Mouse (Mus musculus): ENCODE measurements around the gene Tpx2. TPM values are rescaled to one million over a fixed set of nuclear protein-coding genes. Genes with fewer than 3 reads are reported as not detected.

Tpx2 gene
- polyA plus RNA-seq, 1 experiment from 2014 or later: 59.8 TPM

- ATAC-seq (ENCODE audit: low read depth) (peak; percentile 84), DNase-seq (peak; percentile 80)
- Histone ChIP-seq H3K4me1 (replicated peaks) (peaks cover 99% of the 10 kb centered on the region), H3K27ac (peak overlapping the region; percentile 100), H3K9ac (peak overlapping the region; percentile 75), H3K4me3 (replicated peaks) (peak overlapping the region; percentile 27), H3K27me3 (no peaks in the 10 kb centered on the region), H3K36me3 (peaks cover 25% of the 10 kb centered on the region), H3K4me2 (peak overlapping the region; percentile 66), H3K9me3 (replicated peaks) (no peaks in the 10 kb centered on the region)
- 52% methylated on average over 3 of the region's 3 CpGs for WGBS (ENCODE audit: insufficient replicate concordance)
Observed at GRCm38 (mm10) chr2:152811336-152812165, 36.2 kb upstream of the Tpx2 start.

- Histone ChIP-seq H3K27me3 (no peaks in the 10 kb centered on the region), H3K9me3 (replicated peaks) (no peaks in the 10 kb centered on the region), H3K4me3 (replicated peaks) (no peak overlapping the region), H3K4me2 (peak overlapping the region; percentile 66), H3K36me3 (peaks cover 22% of the 10 kb centered on the region), H3K4me1 (replicated peaks) (peaks cover 100% of the 10 kb centered on the region), H3K27ac (peak overlapping the region; percentile 100), H3K9ac (peak overlapping the region; percentile 75)
- WGBS (ENCODE audit: insufficient replicate concordance): 88% methylated on average over 1 of the region's 1 CpGs
- no peak for DNase-seq
- ATAC-seq (ENCODE audit: low read depth): no peak
Observed at GRCm38 (mm10) chr2:152813232-152813631, 34.5 kb upstream of the Tpx2 start.

GRCm38 (mm10) chr2:152814213-152814874 is 33.4 kb upstream of the Tpx2 start:
- peak; percentile 78 for ATAC-seq (ENCODE audit: low read depth)
- 9% methylated on average over 6 of the region's 6 CpGs for WGBS (ENCODE audit: insufficient replicate concordance)
- Histone ChIP-seq H3K9me3 (replicated peaks) (no peaks in the 10 kb centered on the region), H3K27ac (peak overlapping the region; percentile 100), H3K4me1 (replicated peaks) (peaks cover 100% of the 10 kb centered on the region), H3K27me3 (no peaks in the 10 kb centered on the region), H3K36me3 (peaks cover 32% of the 10 kb centered on the region), H3K9ac (peak overlapping the region; percentile 76), H3K4me3 (replicated peaks) (peak overlapping the region; percentile 21; the same call in 1 of the 2 replicates), H3K4me2 (peak overlapping the region; percentile 66)
- DNase-seq: peak; percentile 77

- H3K4me1 ChIP-seq (replicated peaks): peaks cover 100% of the 10 kb centered on the region
- H3K9me3 ChIP-seq (replicated peaks): no peaks in the 10 kb centered on the region
- H3K27me3 ChIP-seq: no peaks in the 10 kb centered on the region
- peak overlapping the region; percentile 76 for H3K9ac ChIP-seq
- peak overlapping the region; percentile 100 for H3K27ac ChIP-seq
- peak overlapping the region; percentile 38 for H3K4me3 ChIP-seq (replicated peaks)
- 50% methylated on average over 7 of the region's 7 CpGs for WGBS (ENCODE audit: insufficient replicate concordance)
- ATAC-seq (ENCODE audit: low read depth) (peak; percentile 57), DNase-seq (peak; percentile 75)
- peak overlapping the region; percentile 64 for H3K4me2 ChIP-seq
- peaks cover 44% of the 10 kb centered on the region for H3K36me3 ChIP-seq
Observed at GRCm38 (mm10) chr2:152815879-152816656, 31.7 kb upstream of the Tpx2 start.

- Histone ChIP-seq H3K36me3 (peaks cover 51% of the 10 kb centered on the region), H3K27ac (peak overlapping the region; percentile 100), H3K4me3 (replicated peaks) (peak overlapping the region; percentile 38), H3K27me3 (no peaks in the 10 kb centered on the region), H3K9me3 (replicated peaks) (no peaks in the 10 kb centered on the region), H3K9ac (peak overlapping the region; percentile 76), H3K4me1 (replicated peaks) (peaks cover 100% of the 10 kb centered on the region), H3K4me2 (peak overlapping the region; percentile 64)
- DNase-seq (no peak), ATAC-seq (ENCODE audit: low read depth) (no peak)
- WGBS (ENCODE audit: insufficient replicate concordance): 84% methylated on average over 3 of the region's 3 CpGs
Observed at GRCm38 (mm10) chr2:152816657-152817348, 31.0 kb upstream of the Tpx2 start.

- Histone ChIP-seq H3K9me3 (replicated peaks) (no peaks in the 10 kb centered on the region), H3K4me1 (replicated peaks) (peaks cover 100% of the 10 kb centered on the region), H3K4me3 (replicated peaks) (peak overlapping the region; percentile 38), H3K27me3 (no peaks in the 10 kb centered on the region), H3K4me2 (peak overlapping the region; percentile 64), H3K27ac (peak overlapping the region; percentile 100), H3K9ac (peak overlapping the region; percentile 76), H3K36me3 (peaks cover 59% of the 10 kb centered on the region)
- ATAC-seq (ENCODE audit: low read depth) (peak; percentile 78), DNase-seq (peak; percentile 65)
- 22% methylated on average over 6 of the region's 6 CpGs for WGBS (ENCODE audit: insufficient replicate concordance)
Observed at GRCm38 (mm10) chr2:152817596-152818291, 30.0 kb upstream of the Tpx2 start.

GRCm38 (mm10) chr2:152818679-152819078 is 29.1 kb upstream of the Tpx2 start:
- H3K4me3 ChIP-seq (replicated peaks): no peak overlapping the region
- no peak for DNase-seq
- no peaks in the 10 kb centered on the region for H3K9me3 ChIP-seq (replicated peaks)
- peak overlapping the region; percentile 76 for H3K9ac ChIP-seq
- no peaks in the 10 kb centered on the region for H3K27me3 ChIP-seq
- H3K36me3 ChIP-seq: peaks cover 55% of the 10 kb centered on the region
- H3K4me2 ChIP-seq: peak overlapping the region; percentile 64
- 82% methylated on average over 5 of the region's 5 CpGs for WGBS (ENCODE audit: insufficient replicate concordance)
- peak overlapping the region; percentile 100 for H3K27ac ChIP-seq
- no peak for ATAC-seq (ENCODE audit: low read depth)
- H3K4me1 ChIP-seq (replicated peaks): peaks cover 97% of the 10 kb centered on the region

- H3K9ac ChIP-seq: peak overlapping the region; percentile 76
- H3K4me2 ChIP-seq: peak overlapping the region; percentile 64
- ATAC-seq (ENCODE audit: low read depth) (no peak), DNase-seq (no peak)
- H3K36me3 ChIP-seq: peaks cover 59% of the 10 kb centered on the region
- WGBS (ENCODE audit: insufficient replicate concordance): 91% methylated on average over 3 of the region's 3 CpGs
- H3K4me1 ChIP-seq (replicated peaks): peaks cover 97% of the 10 kb centered on the region
- H3K27me3 ChIP-seq: no peaks in the 10 kb centered on the region
- no peaks in the 10 kb centered on the region for H3K9me3 ChIP-seq (replicated peaks)
- no peak overlapping the region; the same call in 1 of the 2 replicates for H3K4me3 ChIP-seq (replicated peaks)
- H3K27ac ChIP-seq: peak overlapping the region; percentile 100
Observed at GRCm38 (mm10) chr2:152819097-152819624, 28.6 kb upstream of the Tpx2 start.

- Histone ChIP-seq H3K27ac (peak overlapping the region; percentile 100), H3K9ac (peak overlapping the region; percentile 76; the same call in 1 of the 2 replicates), H3K4me1 (replicated peaks) (peaks cover 97% of the 10 kb centered on the region)
Observed at GRCm38 (mm10) chr2:152819926-152820325, 27.8 kb upstream of the Tpx2 start.

GRCm38 (mm10) chr2:152820369-152820768 is 27.4 kb upstream of the Tpx2 start:
- Histone ChIP-seq H3K4me1 (replicated peaks) (peaks cover 97% of the 10 kb centered on the region), H3K4me3 (replicated peaks) (no peak overlapping the region), H3K27ac (peak overlapping the region; percentile 100), H3K36me3 (peaks cover 69% of the 10 kb centered on the region), H3K9me3 (replicated peaks) (no peaks in the 10 kb centered on the region), H3K9ac (peak overlapping the region; percentile 76; the same call in 1 of the 2 replicates), H3K4me2 (peak overlapping the region; percentile 20), H3K27me3 (no peaks in the 10 kb centered on the region)
- 84% methylated on average over 2 of the region's 2 CpGs for WGBS (ENCODE audit: insufficient replicate concordance)
- DNase-seq (no peak), ATAC-seq (ENCODE audit: low read depth) (no peak)

More at GRCm38 (mm10) chr2:152819926-152820325, 27.8 kb upstream of the Tpx2 start:
- Histone ChIP-seq H3K27me3 (no peaks in the 10 kb centered on the region), H3K4me3 (replicated peaks) (no peak overlapping the region), H3K9me3 (replicated peaks) (no peaks in the 10 kb centered on the region), H3K36me3 (peaks cover 65% of the 10 kb centered on the region), H3K4me2 (peak overlapping the region; percentile 20)
- ATAC-seq (ENCODE audit: low read depth) (no peak), DNase-seq (no peak)
- WGBS (ENCODE audit: insufficient replicate concordance): 92% methylated on average over 4 of the region's 4 CpGs

Data from liver, embryonic 13.5 days (tissue).